Mouse (Mus musculus) kidney, postnatal 0 days (tissue): ENCODE data around the gene Lrrc9. TPM values are rescaled to one million over a fixed set of nuclear protein-coding genes. Genes with fewer than 3 reads are reported as not detected.

Experiments
- ATAC-seq: fragments of 200-750 bp; cut with Nextera tagmentation; replicated peaks from 2 replicates; pipeline ENCODE4 v1.8.0; 2017; ENCODE audit warnings: low read depth, moderate number of reproducible peaks, moderate TSS enrichment, moderate library complexity; ENCODE audit not compliant: low FRiP score
- DNase-seq: peaks from one replicate; pipeline ENCODE4 v3.0.0-alpha.2; 2016; ENCODE audit warnings: low spot score
- H3K27ac ChIP-seq: fragments of 300-500 bp; sonication (generic); 2 replicates; pipeline ENCODE4 v1.5.1; 2014; ENCODE audit warnings: mild to moderate bottlenecking
- H3K27me3 ChIP-seq: fragments of 300-500 bp; sonication (generic); 2 replicates; pipeline ENCODE4 v1.6.1; 2014; ENCODE audit warnings: low read length, mixed read lengths; ENCODE audit not compliant: insufficient read depth
- H3K36me3 ChIP-seq: fragments of 300-500 bp; sonication (generic); 2 replicates; pipeline ENCODE4 v1.6.1; 2014; ENCODE audit warnings: low read length, mixed read lengths; ENCODE audit not compliant: insufficient read depth
- H3K4me1 ChIP-seq: fragments of 300-500 bp; sonication (generic); replicated peaks from 2 replicates; pipeline ENCODE4 v1.6.1; 2014; ENCODE audit warnings: antibody characterized with exemption, low read length, mixed read lengths; ENCODE audit not compliant: insufficient read depth
- H3K4me2 ChIP-seq: fragments of 300-500 bp; sonication (generic); 2 replicates; pipeline ENCODE4 v1.6.1; 2014; ENCODE audit warnings: mild to moderate bottlenecking, low read length, moderate library complexity, mixed read lengths
- H3K4me3 ChIP-seq: fragments of 300-500 bp; sonication (generic); replicated peaks from 2 replicates; pipeline ENCODE4 v1.5.1; 2014; ENCODE audit warnings: low read depth, low read length
- H3K9ac ChIP-seq: fragments of 300-500 bp; sonication (generic); 2 replicates; pipeline ENCODE4 v1.6.1; 2014; ENCODE audit warnings: low read depth, low read length
- H3K9me3 ChIP-seq: fragments of 300-500 bp; sonication (generic); replicated peaks from 2 replicates; pipeline ENCODE4 v1.6.1; 2016; ENCODE audit warnings: low read length, inconsistent platforms, mixed read lengths
- CTCF ChIP-seq: IDR thresholded peaks from 2 replicates; pipeline ENCODE4 v1.5.1; 2016; ENCODE audit warnings: antibody characterized with exemption, low read depth, mild to moderate bottlenecking, moderate library complexity
- WGBS: fragments of 180-500 bp; shearing (Covaris S2); extraction: QIAGEN DNeasy Blood & Tissue Kit; methylation state at CpG from one replicate; pipeline ENCODE4 v1.1.7; 2014; 5-methylcytosine and 5-hydroxymethylcytosine counted together
- polyA plus RNA-seq: library from polyadenylated mRNA; unstranded; fragments of >200 nt; fragmentation: Nextera tagmentation; extraction: Ambion mirVana; gene quantifications from 2 replicates; pipeline ENCODE4 v1.2.1, GENCODE M21; 2015

Gene Lrrc9
- polyA plus RNA-seq, 1 experiment from 2014 or later, result 0.22 TPM

DNA sequence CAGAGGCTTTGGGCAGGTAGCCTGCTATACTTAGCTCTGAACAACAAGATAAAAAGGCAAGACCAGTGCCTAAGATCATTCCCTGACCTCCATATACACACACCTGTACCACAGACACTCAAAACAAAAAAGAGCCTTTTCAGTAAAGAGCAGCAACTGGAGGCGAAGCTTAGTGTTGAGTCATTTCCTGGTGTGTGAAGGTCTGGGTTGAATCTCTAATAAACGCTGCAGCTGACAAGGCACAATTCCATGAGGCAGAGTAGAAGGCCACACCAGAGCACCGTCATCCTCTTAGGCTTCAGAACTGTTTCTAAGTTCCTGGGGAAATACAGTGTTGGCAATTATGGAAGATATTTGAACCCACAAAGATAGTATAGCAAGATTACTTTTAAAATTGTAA, 45.8 kb downstream of the Lrrc9 start:
- H3K4me3 ChIP-seq, result no peak overlapping the region
- no peak overlapping the region for H3K9ac ChIP-seq
- H3K4me1 ChIP-seq, result no peaks in the 10 kb centered on the region
- H3K27me3 ChIP-seq, result no peaks in the 10 kb centered on the region
- H3K27ac ChIP-seq, result no peak overlapping the region
- H3K4me2 ChIP-seq, result no peak overlapping the region
- H3K36me3 ChIP-seq, result no peaks in the 10 kb centered on the region
- DNase-seq (no peak), ATAC-seq (no peak)
- no peak for TF ChIP-seq CTCF
- WGBS, result 57% methylated on average over 3 of the region's 3 CpGs
- H3K9me3 ChIP-seq, result no peaks in the 10 kb centered on the region

- no peaks in the 10 kb centered on the region for H3K9me3 ChIP-seq
- H3K27me3 ChIP-seq, result no peaks in the 10 kb centered on the region
- no peak overlapping the region for H3K9ac ChIP-seq
- 83% methylated on average over 3 of the region's 3 CpGs for WGBS
- ATAC-seq (no peak), DNase-seq (peak; percentile 11)
- no peak overlapping the region for H3K27ac ChIP-seq
- no peaks in the 10 kb centered on the region for H3K4me1 ChIP-seq
- H3K4me2 ChIP-seq, result no peak overlapping the region
- H3K36me3 ChIP-seq, result no peaks in the 10 kb centered on the region
- no peak overlapping the region for H3K4me3 ChIP-seq
- no peak for TF ChIP-seq CTCF
These were observed 48.3 kb downstream of the Lrrc9 start for GRCm38 (mm10) chr12:72489995-72490394.

GRCm38 (mm10) chr12:72491063-72491719, 49.5 kb downstream of the Lrrc9 start:
- no peak overlapping the region for H3K27ac ChIP-seq
- WGBS, result 54% methylated on average over 3 of the region's 3 CpGs
- H3K4me1 ChIP-seq, result no peaks in the 10 kb centered on the region
- no peak for DNase-seq
- no peaks in the 10 kb centered on the region for H3K36me3 ChIP-seq
- H3K9ac ChIP-seq, result no peak overlapping the region
- TF ChIP-seq CTCF, result no peak
- no peak for ATAC-seq
- no peak overlapping the region for H3K4me3 ChIP-seq
- no peak overlapping the region for H3K4me2 ChIP-seq
- no peaks in the 10 kb centered on the region for H3K27me3 ChIP-seq
- H3K9me3 ChIP-seq, result no peaks in the 10 kb centered on the region

GRCm38 (mm10) chr12:72496866-72497600, 55.4 kb downstream of the Lrrc9 start:
- Histone ChIP-seq H3K27me3 (no peaks in the 10 kb centered on the region), H3K9me3 (no peaks in the 10 kb centered on the region), H3K4me1 (no peaks in the 10 kb centered on the region), H3K4me2 (no peak overlapping the region), H3K4me3 (no peak overlapping the region), H3K9ac (no peak overlapping the region), H3K36me3 (no peaks in the 10 kb centered on the region), H3K27ac (no peak overlapping the region)
- TF ChIP-seq CTCF, result no peak
- ATAC-seq, result no peak
- no peak for DNase-seq
- WGBS, result 69% methylated on average over 12 of the region's 12 CpGs

DNA sequence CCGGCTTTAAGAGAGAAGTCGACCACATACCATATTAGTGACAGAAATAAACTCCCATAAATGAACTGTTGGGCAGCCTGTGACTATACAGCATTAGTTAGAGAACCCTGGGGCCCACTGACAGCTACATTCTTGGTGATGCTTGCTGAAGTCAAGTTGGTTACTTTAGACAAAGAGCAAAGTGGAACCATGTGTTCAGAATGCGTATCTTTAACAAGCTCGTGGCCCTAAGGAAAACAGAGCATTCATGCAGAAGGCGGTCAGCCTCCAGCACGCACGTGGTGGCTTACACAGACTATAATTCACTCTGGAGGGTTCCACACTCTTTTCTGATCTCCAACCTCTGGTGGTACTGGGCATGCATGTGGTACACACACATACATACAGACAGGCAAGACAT, 67.9 kb downstream of the Lrrc9 start:
- Histone ChIP-seq H3K36me3 (no peaks in the 10 kb centered on the region), H3K4me3 (no peak overlapping the region), H3K4me1 (no peaks in the 10 kb centered on the region), H3K27me3 (no peaks in the 10 kb centered on the region), H3K9me3 (no peaks in the 10 kb centered on the region), H3K27ac (no peak overlapping the region), H3K4me2 (no peak overlapping the region), H3K9ac (no peak overlapping the region)
- DNase-seq (no peak), ATAC-seq (no peak)
- TF ChIP-seq CTCF, result no peak
- WGBS, result 49% methylated on average over 7 of the region's 7 CpGs

DNA sequence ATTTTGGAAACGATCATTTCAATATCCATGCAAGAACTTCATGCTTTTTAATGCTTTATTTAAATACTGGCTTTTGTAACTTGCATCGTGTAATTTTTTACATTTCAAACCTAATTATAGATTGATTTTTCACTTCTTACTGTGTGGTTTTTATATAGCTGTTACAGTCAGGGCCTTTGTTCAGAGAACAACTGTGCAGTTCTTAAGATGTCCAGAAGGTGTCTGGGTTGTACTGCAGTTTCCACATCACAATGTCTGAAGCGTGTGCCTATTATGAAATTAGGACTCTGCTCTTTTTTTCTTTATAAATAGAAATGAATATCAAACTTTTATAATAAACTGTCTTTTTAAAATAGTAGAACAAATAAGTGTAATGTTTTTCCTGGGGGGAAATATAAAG, 73.8 kb downstream of the Lrrc9 start:
- WGBS, result 72% methylated on average over 3 of the region's 3 CpGs
- Histone ChIP-seq H3K4me3 (no peak overlapping the region), H3K4me2 (no peak overlapping the region), H3K36me3 (no peaks in the 10 kb centered on the region), H3K4me1 (no peaks in the 10 kb centered on the region), H3K9me3 (no peaks in the 10 kb centered on the region), H3K27me3 (no peaks in the 10 kb centered on the region), H3K27ac (no peak overlapping the region), H3K9ac (no peak overlapping the region)
- peak; percentile 62 for DNase-seq
- ATAC-seq, result no peak
- peak; percentile 66 for TF ChIP-seq CTCF
